8 mouse cellular contexts compared by ENCODE assay signal in the genomic region with DNA sequence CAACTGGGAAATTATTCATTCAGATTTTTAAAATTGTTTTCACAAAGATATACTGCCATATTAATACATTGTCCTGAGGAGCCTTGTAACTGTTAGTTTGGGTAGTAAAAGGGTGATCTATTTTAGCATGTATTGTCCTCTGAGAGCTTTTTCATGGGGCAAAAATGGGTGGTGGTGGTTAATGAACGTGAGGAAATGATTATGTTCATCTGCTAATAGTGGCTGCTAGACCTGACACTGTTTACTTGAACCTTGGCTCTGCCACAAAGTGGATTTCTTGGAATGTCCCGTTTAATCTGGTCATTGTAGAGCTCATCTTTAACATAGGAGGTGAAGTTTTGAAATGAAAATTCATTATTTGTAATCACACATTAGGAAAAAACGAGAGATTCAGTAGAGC. TPM values are rescaled to one million over a fixed set of nuclear protein-coding genes. Genes with fewer than 3 reads are reported as not detected.
DNase-seq lines count a peak whose midpoint lies in the region; ATAC-seq and TF ChIP-seq lines count a peak whose summit lies in the region.

No protein-coding gene starts in this region.

- no peaks in the 10 kb centered on the region for H3K9me3 ChIP-seq in heart, embryonic 12.5 days (replicated peaks)
- no peaks in the 10 kb centered on the region for H3K9me3 ChIP-seq in hindbrain, embryonic 13.5 days
- no peaks in the 10 kb centered on the region for H3K9me3 ChIP-seq in midbrain, embryonic 11.5 days (ENCODE audit: control insufficient read depth, low read length)

- no peak for ATAC-seq in heart, embryonic 12.5 days (ENCODE audit: insufficient number of reproducible peaks, low FRiP score)
- no peak for ATAC-seq in hindbrain, embryonic 13.5 days (ENCODE audit: low FRiP score)
- ATAC-seq in midbrain, embryonic 11.5 days (ENCODE audit: low FRiP score) = no peak

- H3K36me3 ChIP-seq in heart, embryonic 12.5 days = no peaks in the 10 kb centered on the region
- no peaks in the 10 kb centered on the region for H3K36me3 ChIP-seq in hindbrain, embryonic 13.5 days
- no peaks in the 10 kb centered on the region for H3K36me3 ChIP-seq in midbrain, embryonic 11.5 days (ENCODE audit: control insufficient read depth, insufficient read depth, low read length)

- TF ChIP-seq POLR2A in bone marrow macrophage, adult 2 months (IDR thresholded peaks at IDR 0.05; ENCODE audit: borderline replicate concordance, low read depth, low read length) = no peak

- WGBS in heart, embryonic 12.5 days = 41% methylated on average over 3 of the region's 3 CpGs
- 35% methylated on average over 3 of the region's 3 CpGs for WGBS in hindbrain, embryonic 13.5 days
- 38% methylated on average over 3 of the region's 3 CpGs for WGBS in midbrain, embryonic 11.5 days

- peaks cover 21% of the 10 kb centered on the region for H3K4me1 ChIP-seq in heart, embryonic 12.5 days (replicated peaks)
- peaks cover 22% of the 10 kb centered on the region for H3K4me1 ChIP-seq in bone marrow macrophage, adult 2 months (ENCODE audit: control insufficient read depth, insufficient read depth, low read length)
- H3K4me1 ChIP-seq in hindbrain, embryonic 13.5 days (replicated peaks) = peaks cover 24% of the 10 kb centered on the region
- H3K4me1 ChIP-seq in midbrain, embryonic 11.5 days (ENCODE audit: control insufficient read depth, insufficient read depth, low read length) = peaks cover 10% of the 10 kb centered on the region; the same call in 1 of the 2 replicates

- no peak overlapping the region for H3K9ac ChIP-seq in heart, embryonic 12.5 days
- peak overlapping the region; percentile 51; the same call in 1 of the 2 replicates for H3K9ac ChIP-seq in hindbrain, embryonic 13.5 days
- H3K9ac ChIP-seq in midbrain, embryonic 11.5 days (ENCODE audit: low read length) = no peak overlapping the region

- DNase-seq in heart, postnatal 25 days (ENCODE audit: low spot score) = no peak
- DNase-seq in midbrain, embryonic 11.5 days (ENCODE audit: low spot score, missing footprints) = no peak
- DNase-seq in right cerebral cortex, postnatal 25 days = no peak
- no peak for DNase-seq in ovary, postnatal 14 days (ENCODE audit: low spot score)
- no peak for DNase-seq in spleen, postnatal 10 days (ENCODE audit: low spot score in 2 of 2)

- H3K27ac ChIP-seq in heart, embryonic 12.5 days (ENCODE audit: poor library complexity, severe bottlenecking) = no peak overlapping the region
- H3K27ac ChIP-seq in bone marrow macrophage, adult 2 months (ENCODE audit: insufficient read depth, low read depth, low read length) = peak overlapping the region; percentile 35; the same call in 1 of the 2 replicates
- no peak overlapping the region for H3K27ac ChIP-seq in hindbrain, embryonic 13.5 days
- H3K27ac ChIP-seq in midbrain, embryonic 11.5 days (ENCODE audit: low read depth, low read length) = no peak overlapping the region

- no peaks in the 10 kb centered on the region for H3K27me3 ChIP-seq in heart, embryonic 12.5 days (replicated peaks)
- no peaks in the 10 kb centered on the region for H3K27me3 ChIP-seq in hindbrain, embryonic 13.5 days
- H3K27me3 ChIP-seq in midbrain, embryonic 11.5 days (ENCODE audit: control insufficient read depth, insufficient read depth, low read length) = no peaks in the 10 kb centered on the region

- no peak for TF ChIP-seq CTCF in bone marrow macrophage, adult 2 months (IDR thresholded peaks at IDR 0.05; ENCODE audit: low read depth, low read length)

- H3K4me2 ChIP-seq in heart, embryonic 12.5 days = peak overlapping the region; percentile 61
- peak overlapping the region; percentile 72 for H3K4me2 ChIP-seq in hindbrain, embryonic 13.5 days
- H3K4me2 ChIP-seq in midbrain, embryonic 11.5 days = peak overlapping the region; percentile 79

- peak overlapping the region; percentile 23 for H3K4me3 ChIP-seq in heart, embryonic 12.5 days
- peak overlapping the region; percentile 48 for H3K4me3 ChIP-seq in bone marrow macrophage, adult 2 months (ENCODE audit: insufficient read depth, low read length)
- peak overlapping the region; percentile 24 for H3K4me3 ChIP-seq in hindbrain, embryonic 13.5 days
- peak overlapping the region; percentile 19 for H3K4me3 ChIP-seq in midbrain, embryonic 11.5 days (ENCODE audit: low read depth, low read length)

- intact Hi-C loops in heart, postnatal 25 days (cut with DNase I) = loop anchor here (2.0 kb wide), 1 partner anchor 223 kb away; no protein-coding TSS in a partner anchor

RNA-seq across cellular contexts. Expression of a gene that starts 2.5 kb away (rescaled TPM):
- 13.8 and 14.7 TPM in 2 replicates for polyA plus RNA-seq in heart, embryonic 12.5 days (2016; fragmentation: Nextera tagmentation; extraction: Ambion mirVana)
- 10 to 100 TPM; 17.1 to 17.6 TPM for total RNA-seq in heart, postnatal 25 days (2021)
- polyA plus RNA-seq in bone marrow macrophage, adult 2 months (2012; ENCODE audit: insufficient read depth, insufficient read length, missing spikeins) = 53.4 and 59.1 TPM in 2 replicates
- polyA plus RNA-seq in hindbrain, embryonic 13.5 days (2015; fragmentation: Nextera tagmentation; extraction: Ambion mirVana) = 7.2 and 9.2 TPM in 2 replicates
- polyA plus RNA-seq in midbrain, embryonic 11.5 days (2014; fragmentation: Nextera tagmentation; extraction: Ambion mirVana) = 20.1 and 21.4 TPM in 2 replicates
